In the genomic region with DNA sequence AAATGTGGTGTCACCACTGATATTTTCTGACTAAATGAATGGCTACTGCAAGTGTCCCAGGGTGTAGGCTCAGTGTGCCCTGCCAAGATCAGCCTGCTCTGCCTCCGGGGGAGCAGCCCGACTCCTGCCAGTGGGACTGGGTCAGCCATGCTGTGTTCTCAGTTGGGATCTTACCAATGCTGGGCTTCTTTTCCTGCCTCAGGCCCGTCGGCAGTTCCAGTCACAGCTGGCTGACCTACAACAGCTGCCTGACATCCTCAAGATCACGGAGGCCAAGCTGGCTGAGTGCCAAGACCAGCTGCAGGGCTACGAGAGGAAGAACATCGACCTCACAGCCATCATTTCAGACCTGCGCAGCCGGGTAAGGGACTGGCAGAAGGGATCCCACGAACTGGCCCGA, we compare ENCODE assay signal across 8 mouse cellular contexts. TPM values are rescaled to one million over a fixed set of nuclear protein-coding genes. Genes with fewer than 3 reads are reported as not detected.
DNase-seq lines count a peak whose midpoint lies in the region; ATAC-seq and TF ChIP-seq lines count a peak whose summit lies in the region.

No protein-coding gene starts in this region.

- 73% methylated on average over 11 of the region's 11 CpGs for WGBS in heart, embryonic 10.5 days
- 41% methylated on average over 11 of the region's 11 CpGs for WGBS in heart, embryonic 13.5 days
- 28% methylated on average over 11 of the region's 11 CpGs for WGBS in lung, adult 2 months

- ATAC-seq in heart, embryonic 13.5 days (ENCODE audit: extremely low read depth, insufficient number of reproducible peaks, low FRiP score, low TSS enrichment) = no peak
- ATAC-seq in erythroblast, adult 5-6 weeks (replicated peaks; ENCODE audit: low FRiP score, poor library complexity, severe bottlenecking) = no peak

- H3K4me3 ChIP-seq in heart, embryonic 10.5 days = no peak overlapping the region
- H3K4me3 ChIP-seq in heart, embryonic 13.5 days = no peak overlapping the region
- no peak overlapping the region for H3K4me3 ChIP-seq in lung, adult 2 months (replicated peaks; ENCODE audit: extremely low read depth, low read depth, low read length)

- no peak for TF ChIP-seq CTCF in lung, adult 2 months (IDR thresholded peaks at IDR 0.05; ENCODE audit: insufficient read depth, low read length)

- DNase-seq in heart, adult 18-20 months = peak; percentile 80 to 84
- DNase-seq in heart, embryonic 10.5 days (ENCODE audit: low spot score) = no peak
- DNase-seq in 416B (ENCODE audit: low read depth) = peak; percentile 15
- peak; percentile 75 for DNase-seq in adrenal gland, postnatal 14 days
- DNase-seq in lung, adult 2 months = peak; percentile 29
- peak; percentile 78 for DNase-seq in skeletal muscle tissue, adult 2 months (ENCODE audit: low read depth, low spot score)

- H3K27ac ChIP-seq in heart, embryonic 10.5 days = no peak overlapping the region
- H3K27ac ChIP-seq in heart, embryonic 13.5 days (replicated peaks) = no peak overlapping the region

- peaks cover 93% of the 10 kb centered on the region for H3K36me3 ChIP-seq in heart, embryonic 10.5 days
- H3K36me3 ChIP-seq in heart, embryonic 13.5 days = peaks cover 95% of the 10 kb centered on the region

- TF ChIP-seq POLR2A in lung, adult 2 months (IDR thresholded peaks at IDR 0.05; ENCODE audit: borderline replicate concordance, extremely low read depth, low read depth, low read length) = no peak

- H3K9ac ChIP-seq in heart, embryonic 13.5 days = 0 out of 2 replicates have a peak overlapping the region, but pooled peaks have one; percentile 1

- H3K4me1 ChIP-seq in heart, embryonic 10.5 days = 0 out of 2 replicates have a peak, but pooled peaks cover 4% of the 10 kb centered on the region
- H3K4me1 ChIP-seq in heart, embryonic 13.5 days = peaks cover 6% of the 10 kb centered on the region
- H3K4me1 ChIP-seq in lung, adult 2 months (ENCODE audit: control insufficient read depth, insufficient read depth, low read length) = no peaks in the 10 kb centered on the region

- H3K9me3 ChIP-seq in heart, embryonic 10.5 days = no peaks in the 10 kb centered on the region
- H3K9me3 ChIP-seq in heart, embryonic 13.5 days = no peaks in the 10 kb centered on the region

- no peaks in the 10 kb centered on the region for H3K27me3 ChIP-seq in heart, embryonic 10.5 days (ENCODE audit: insufficient read depth, poor library complexity, severe bottlenecking)
- no peaks in the 10 kb centered on the region for H3K27me3 ChIP-seq in heart, embryonic 13.5 days (replicated peaks)

- no peak overlapping the region for H3K4me2 ChIP-seq in heart, embryonic 13.5 days

RNA-seq across cellular contexts. Expression of a gene that starts 13.2 kb away (rescaled TPM):
- total RNA-seq in heart, adult 18-20 months (2021) = 10 to 100 TPM; 22.7 to 24.7 TPM
- 50.0 and 61.3 TPM in 2 replicates for polyA plus RNA-seq in heart, embryonic 10.5 days (2016; fragmentation: Nextera tagmentation; extraction: Ambion mirVana)
- 29.1 and 35.3 TPM in 2 replicates for total RNA-seq in adrenal gland, postnatal 14 days (2021)
- polyA plus RNA-seq in heart, embryonic 13.5 days (2015; fragmentation: Nextera tagmentation; extraction: Ambion mirVana) = 33.1 and 39.7 TPM in 2 replicates
- 20.4 and 27.1 TPM in 2 replicates for polyA plus RNA-seq in lung, adult 2 months (2012; rRNA removed)
- 3.5 and 12.1 TPM in 2 replicates for total RNA-seq in erythroblast, adult 5-6 weeks (2015; ENCODE audit: low replicate concordance)
- 16.0 and 23.0 TPM in 2 replicates for total RNA-seq in erythroblast, adult 5-6 weeks (2017; ENCODE audit: low replicate concordance)

RNA-seq across cellular contexts. Expression of a gene that starts 33.0 kb away (rescaled TPM):
- 10 to 100 TPM; 15.0 to 21.8 TPM for total RNA-seq in heart, adult 18-20 months (2021)
- 77.8 and 82.6 TPM in 2 replicates for polyA plus RNA-seq in heart, embryonic 10.5 days (2016; fragmentation: Nextera tagmentation; extraction: Ambion mirVana)
- total RNA-seq in adrenal gland, postnatal 14 days (2021) = 42.2 and 54.5 TPM in 2 replicates
- 47.0 and 47.2 TPM in 2 replicates for polyA plus RNA-seq in heart, embryonic 13.5 days (2015; fragmentation: Nextera tagmentation; extraction: Ambion mirVana)
- 27.3 and 35.5 TPM in 2 replicates for polyA plus RNA-seq in lung, adult 2 months (2012; rRNA removed)
- 25.2 and 25.9 TPM in 2 replicates for total RNA-seq in erythroblast, adult 5-6 weeks (2015; ENCODE audit: low replicate concordance)
- 51.4 and 68.7 TPM in 2 replicates for total RNA-seq in erythroblast, adult 5-6 weeks (2017; ENCODE audit: low replicate concordance)

RNA-seq across cellular contexts. Expression of a gene that starts 43.3 kb away (rescaled TPM):
- total RNA-seq in heart, adult 18-20 months (2021) = 100 to 1,000 TPM; 157 to 176 TPM
- 103 and 116 TPM in 2 replicates for polyA plus RNA-seq in heart, embryonic 10.5 days (2016; fragmentation: Nextera tagmentation; extraction: Ambion mirVana)
- 228 and 265 TPM in 2 replicates for total RNA-seq in adrenal gland, postnatal 14 days (2021)
- polyA plus RNA-seq in heart, embryonic 13.5 days (2015; fragmentation: Nextera tagmentation; extraction: Ambion mirVana) = 86.6 and 89.5 TPM in 2 replicates
- 299 and 313 TPM in 2 replicates for polyA plus RNA-seq in lung, adult 2 months (2012; rRNA removed)
- total RNA-seq in erythroblast, adult 5-6 weeks (2015; ENCODE audit: low replicate concordance) = 16.5 TPM in 2 replicates
- total RNA-seq in erythroblast, adult 5-6 weeks (2017; ENCODE audit: low replicate concordance) = 18.1 and 21.6 TPM in 2 replicates

RNA-seq across cellular contexts. Expression of a gene that starts 53.0 kb away (rescaled TPM):
- total RNA-seq in heart, adult 18-20 months (2021) = 1 to 10 TPM; 1.9 to 2.7 TPM
- 22.8 and 26.7 TPM in 2 replicates for polyA plus RNA-seq in heart, embryonic 10.5 days (2016; fragmentation: Nextera tagmentation; extraction: Ambion mirVana)
- 10.8 and 12.4 TPM in 2 replicates for total RNA-seq in adrenal gland, postnatal 14 days (2021)
- 19.6 and 21.5 TPM in 2 replicates for polyA plus RNA-seq in heart, embryonic 13.5 days (2015; fragmentation: Nextera tagmentation; extraction: Ambion mirVana)
- 8.4 and 9.5 TPM in 2 replicates for polyA plus RNA-seq in lung, adult 2 months (2012; rRNA removed)
- 16.9 and 19.4 TPM in 2 replicates for total RNA-seq in erythroblast, adult 5-6 weeks (2015; ENCODE audit: low replicate concordance)
- total RNA-seq in erythroblast, adult 5-6 weeks (2017; ENCODE audit: low replicate concordance) = 18.8 and 20.8 TPM in 2 replicates

Comparison
In these comparisons a context has a peak if more than half of its experiments do, and no peak if none do; other contexts are left out.
1. RNA of a gene that starts 43.3 kb away (total RNA-seq): 228 to 265 TPM in adrenal gland, postnatal 14 days and 157 to 176 TPM in heart, adult 18-20 months; 16.5 to 21.6 TPM in erythroblast, adult 5-6 weeks; every median in the first group is over 4 times any median in the second.